Mouse (Mus musculus) forebrain, embryonic 11.5 days (tissue): ENCODE results near the gene Rae1. TPM values are rescaled to one million over a fixed set of nuclear protein-coding genes. Genes with fewer than 3 reads are reported as not detected.

Experiments
- ATAC-seq: fragments of 200-750 bp; cut with Nextera tagmentation; replicated peaks from 2 replicates; pipeline ENCODE4 v1.8.0; 2017; ENCODE audit warnings: moderate TSS enrichment; ENCODE audit not compliant: low FRiP score
- DNase-seq: peaks from one replicate; pipeline ENCODE4 v3.0.0-alpha.2; 2017; ENCODE audit warnings: low spot score
- H3K27ac ChIP-seq: fragments of 300-500 bp; sonication (generic); 2 replicates; pipeline ENCODE4 v1.5.1; 2014; ENCODE audit warnings: low read depth, low read length
- H3K27me3 ChIP-seq: fragments of 300-500 bp; sonication (generic); 2 replicates; pipeline ENCODE4 v1.6.1; 2014; ENCODE audit warnings: mild to moderate bottlenecking, low read length, mixed read lengths; ENCODE audit not compliant: control insufficient read depth, insufficient read depth
- H3K36me3 ChIP-seq: fragments of 300-500 bp; sonication (generic); 2 replicates; pipeline ENCODE4 v1.6.1; 2014; ENCODE audit warnings: mild to moderate bottlenecking, low read length, moderate library complexity, mixed read lengths; ENCODE audit not compliant: control insufficient read depth, insufficient read depth
- H3K4me1 ChIP-seq: fragments of 300-500 bp; sonication (generic); replicated peaks from 2 replicates; pipeline ENCODE4 v1.6.1; 2014; ENCODE audit warnings: low read length, mixed read lengths; ENCODE audit not compliant: control insufficient read depth, insufficient read depth
- H3K4me2 ChIP-seq: fragments of 300-500 bp; sonication (generic); 2 replicates; pipeline ENCODE4 v1.6.1; 2014; ENCODE audit warnings: low read depth, mild to moderate bottlenecking, low read length, moderate library complexity, mixed read lengths; ENCODE audit not compliant: severe bottlenecking
- H3K4me3 ChIP-seq: fragments of 300-500 bp; sonication (generic); 2 replicates; pipeline ENCODE4 v1.5.1; 2014; ENCODE audit warnings: low read depth, low read length
- H3K9ac ChIP-seq: fragments of 300-500 bp; sonication (generic); 2 replicates; pipeline ENCODE4 v1.6.1; 2014; ENCODE audit warnings: low read length
- H3K9me3 ChIP-seq: fragments of 300-500 bp; sonication (generic); 2 replicates; pipeline ENCODE4 v1.6.1; 2016; ENCODE audit warnings: low read length, mixed read lengths; ENCODE audit not compliant: control insufficient read depth
- WGBS: fragments of 180-500 bp; shearing (Covaris S2); extraction: QIAGEN DNeasy Blood & Tissue Kit; methylation state at CpG from one replicate; pipeline ENCODE4 v1.1.7; 2014; 5-methylcytosine and 5-hydroxymethylcytosine counted together
- polyA plus RNA-seq: library from polyadenylated mRNA; unstranded; fragments of >200 nt; fragmentation: Nextera tagmentation; extraction: Ambion mirVana; gene quantifications from 2 replicates; pipeline ENCODE4 v1.2.1, GENCODE M21; 2014

Gene Rae1
- polyA plus RNA-seq, 1 experiment from 2014 or later: 148 TPM

DNA sequence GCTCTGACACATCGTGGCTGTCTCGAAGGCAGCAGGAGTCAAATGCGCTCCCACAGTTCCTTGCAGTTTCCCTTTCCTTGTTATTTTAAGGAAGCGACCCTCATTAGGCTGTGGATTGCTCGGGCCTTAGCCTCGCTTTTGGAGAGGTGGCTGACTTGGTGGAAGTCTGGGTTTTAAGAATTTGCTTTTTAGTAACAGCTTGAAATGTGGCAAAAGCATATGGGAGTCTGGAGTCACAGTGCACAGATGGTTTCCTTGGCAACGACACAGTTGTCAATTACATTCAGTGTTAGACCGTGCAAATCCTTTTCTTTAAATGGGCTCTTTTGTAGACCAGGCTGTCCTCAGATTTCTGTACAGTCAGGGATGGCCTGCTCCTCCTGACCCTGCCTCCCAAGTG is 1.0 kb downstream of the Rae1 start:
- 28% methylated on average over 8 of the region's 8 CpGs for WGBS
- no peak for ATAC-seq
- peaks cover 4% of the 10 kb centered on the region; the same call in 1 of the 2 replicates for H3K4me1 ChIP-seq
- H3K9me3 ChIP-seq: no peaks in the 10 kb centered on the region
- peaks cover 3% of the 10 kb centered on the region; the same call in 1 of the 2 replicates for H3K36me3 ChIP-seq
- H3K9ac ChIP-seq: peak overlapping the region; percentile 89
- H3K4me3 ChIP-seq: peak overlapping the region; percentile 95
- DNase-seq: no peak
- H3K27me3 ChIP-seq: no peaks in the 10 kb centered on the region
- H3K4me2 ChIP-seq: peak overlapping the region; percentile 87
- no peak overlapping the region for H3K27ac ChIP-seq

- Histone ChIP-seq H3K27me3 (no peaks in the 10 kb centered on the region), H3K9me3 (no peaks in the 10 kb centered on the region), H3K4me3 (no peak overlapping the region), H3K36me3 (peaks cover 14% of the 10 kb centered on the region; the same call in 1 of the 2 replicates), H3K4me2 (no peak overlapping the region), H3K9ac (no peak overlapping the region), H3K4me1 (peaks cover 4% of the 10 kb centered on the region; the same call in 1 of the 2 replicates), H3K27ac (no peak overlapping the region)
- WGBS: 94% methylated on average over 8 of the region's 8 CpGs
- ATAC-seq: no peak
- no peak for DNase-seq
These were observed 3.8 kb downstream of the Rae1 start for GRCm38 (mm10) chr2:173003737-173004136.

- no peak overlapping the region for H3K4me3 ChIP-seq
- H3K27me3 ChIP-seq: no peaks in the 10 kb centered on the region
- H3K9me3 ChIP-seq: no peaks in the 10 kb centered on the region
- H3K9ac ChIP-seq: no peak overlapping the region
- ATAC-seq (no peak), DNase-seq (no peak)
- H3K36me3 ChIP-seq: peaks cover 37% of the 10 kb centered on the region
- WGBS: 78% methylated on average over 3 of the region's 3 CpGs
- H3K27ac ChIP-seq: no peak overlapping the region
- H3K4me2 ChIP-seq: no peak overlapping the region
- H3K4me1 ChIP-seq: no peaks in the 10 kb centered on the region
These were observed 10.4 kb downstream of the Rae1 start for GRCm38 (mm10) chr2:173010220-173010717.

DNA sequence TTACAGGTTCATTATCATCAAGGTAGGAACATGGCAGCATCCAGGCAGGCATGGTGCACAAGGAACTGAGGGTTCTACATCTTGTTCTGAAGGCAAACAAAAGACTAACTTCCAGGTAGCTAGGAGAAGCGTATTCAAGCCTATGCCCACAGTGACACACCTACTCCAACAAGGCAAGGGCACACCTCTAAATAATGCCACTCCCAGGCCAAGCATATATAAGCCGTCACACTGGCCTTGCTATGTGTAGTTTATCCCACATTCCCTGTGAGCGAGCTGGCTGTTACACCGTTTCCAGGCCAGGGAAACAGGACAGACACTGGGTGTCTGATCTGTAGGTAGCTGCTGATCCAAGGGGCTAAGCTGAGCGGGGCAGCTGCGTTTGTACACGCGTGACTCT is 11.5 kb downstream of the Rae1 start:
- Histone ChIP-seq H3K9ac (no peak overlapping the region), H3K4me1 (no peaks in the 10 kb centered on the region), H3K27me3 (no peaks in the 10 kb centered on the region), H3K4me3 (no peak overlapping the region), H3K4me2 (no peak overlapping the region), H3K36me3 (peaks cover 37% of the 10 kb centered on the region), H3K27ac (no peak overlapping the region), H3K9me3 (no peaks in the 10 kb centered on the region)
- ATAC-seq: no peak
- DNase-seq: no peak
- 97% methylated on average over 8 of the region's 8 CpGs for WGBS

GRCm38 (mm10) chr2:173014741-173015287 is 14.9 kb downstream of the Rae1 start:
- H3K4me3 ChIP-seq: no peak overlapping the region
- ATAC-seq (no peak), DNase-seq (no peak)
- 0 out of 2 replicates have a peak, but pooled peaks cover 2% of the 10 kb centered on the region for H3K27me3 ChIP-seq
- H3K36me3 ChIP-seq: peaks cover 19% of the 10 kb centered on the region; the same call in 1 of the 2 replicates
- H3K4me2 ChIP-seq: no peak overlapping the region
- 77% methylated on average over 7 of the region's 7 CpGs for whole genome bisulfite sequencing
- H3K27ac ChIP-seq: no peak overlapping the region
- no peaks in the 10 kb centered on the region for H3K9me3 ChIP-seq
- H3K4me1 ChIP-seq: peaks cover 8% of the 10 kb centered on the region; the same call in 1 of the 2 replicates
- no peak overlapping the region for H3K9ac ChIP-seq

GRCm38 (mm10) chr2:173017940-173018339 is 18.0 kb downstream of the Rae1 start:
- ATAC-seq (no peak), DNase-seq (no peak)
- H3K27ac ChIP-seq: no peak overlapping the region
- peaks cover 6% of the 10 kb centered on the region; the same call in 1 of the 2 replicates for H3K36me3 ChIP-seq
- H3K27me3 ChIP-seq: peaks cover 9% of the 10 kb centered on the region
- 49% methylated on average over 6 of the region's 6 CpGs for WGBS
- no peak overlapping the region for H3K9ac ChIP-seq
- no peak overlapping the region for H3K4me2 ChIP-seq
- no peak overlapping the region for H3K4me3 ChIP-seq
- H3K9me3 ChIP-seq: no peaks in the 10 kb centered on the region
- peaks cover 11% of the 10 kb centered on the region for H3K4me1 ChIP-seq

DNA sequence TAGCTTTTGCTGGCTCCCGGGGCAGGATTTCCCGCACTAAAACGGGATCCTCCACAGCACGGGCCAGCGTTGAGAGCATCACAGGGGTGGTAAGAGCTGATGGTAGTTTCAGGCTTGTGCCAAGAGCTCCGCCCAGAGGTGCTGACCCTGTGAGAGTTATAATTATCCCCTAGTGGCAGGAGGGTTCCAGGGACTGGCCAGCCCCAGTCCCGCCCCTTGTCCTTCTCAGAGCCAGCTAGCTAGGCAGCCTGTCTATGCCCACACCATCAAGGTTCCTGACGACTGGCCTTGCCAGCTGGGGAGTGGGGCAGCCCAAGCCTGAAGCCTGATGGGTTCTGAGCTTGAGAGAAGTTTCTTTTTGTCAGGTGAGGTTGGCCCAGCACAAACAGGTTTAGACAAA is 18.7 kb downstream of the Rae1 start:
- DNase-seq (no peak), ATAC-seq (no peak)
- no peak overlapping the region for H3K9ac ChIP-seq
- WGBS: 26% methylated on average over 8 of the region's 8 CpGs
- no peaks in the 10 kb centered on the region for H3K9me3 ChIP-seq
- no peaks in the 10 kb centered on the region for H3K36me3 ChIP-seq
- H3K27me3 ChIP-seq: peaks cover 9% of the 10 kb centered on the region
- H3K27ac ChIP-seq: no peak overlapping the region
- no peak overlapping the region for H3K4me3 ChIP-seq
- no peak overlapping the region for H3K4me2 ChIP-seq
- H3K4me1 ChIP-seq: peaks cover 18% of the 10 kb centered on the region

GRCm38 (mm10) chr2:173019322-173019721 is 19.4 kb downstream of the Rae1 start:
- Histone ChIP-seq H3K27ac (no peak overlapping the region; the same call in 1 of the 2 replicates), H3K4me2 (peak overlapping the region; percentile 80), H3K9ac (peak overlapping the region; percentile 60), H3K36me3 (no peaks in the 10 kb centered on the region; the same call in 1 of the 2 replicates), H3K9me3 (no peaks in the 10 kb centered on the region), H3K27me3 (peaks cover 9% of the 10 kb centered on the region), H3K4me1 (peaks cover 22% of the 10 kb centered on the region), H3K4me3 (peak overlapping the region; percentile 28)
- ATAC-seq (peak; percentile 3), DNase-seq (peak; percentile 63)
- 13% methylated on average over 9 of the region's 9 CpGs for WGBS

DNA sequence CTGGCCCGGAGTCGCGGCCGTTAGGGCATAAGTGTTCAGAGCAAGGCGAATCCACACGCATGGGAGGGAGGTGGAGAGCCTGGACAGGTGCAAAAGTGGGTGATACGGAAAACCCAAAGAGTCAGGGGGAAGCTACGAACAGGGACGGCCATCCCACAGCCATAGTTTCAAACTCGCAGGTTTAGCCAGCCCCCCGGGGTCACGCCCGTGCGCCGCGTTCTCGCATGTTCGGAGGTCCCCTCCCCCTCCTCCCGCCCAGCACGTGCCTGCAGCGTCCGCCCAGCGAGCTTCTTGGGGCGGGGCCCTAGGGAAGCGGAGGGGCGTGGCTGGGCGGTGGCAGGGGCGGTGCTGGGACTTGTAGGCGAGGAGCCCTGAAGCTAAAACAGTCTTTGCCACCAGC is 19.9 kb downstream of the Rae1 start:
- peak overlapping the region; percentile 60 for H3K9ac ChIP-seq
- H3K36me3 ChIP-seq: no peaks in the 10 kb centered on the region; the same call in 1 of the 2 replicates
- peaks cover 25% of the 10 kb centered on the region for H3K4me1 ChIP-seq
- H3K27ac ChIP-seq: no peak overlapping the region
- peak overlapping the region; percentile 28 for H3K4me3 ChIP-seq
- H3K27me3 ChIP-seq: peaks cover 9% of the 10 kb centered on the region
- DNase-seq (peak; percentile 95), ATAC-seq (peak; percentile 85)
- WGBS: under 1% methylated on average over 21 of the region's 29 CpGs
- peak overlapping the region; percentile 80 for H3K4me2 ChIP-seq
- H3K9me3 ChIP-seq: no peaks in the 10 kb centered on the region
